Comparison of ENCODE assay signal across 11 mouse cellular contexts in the genomic region with DNA sequence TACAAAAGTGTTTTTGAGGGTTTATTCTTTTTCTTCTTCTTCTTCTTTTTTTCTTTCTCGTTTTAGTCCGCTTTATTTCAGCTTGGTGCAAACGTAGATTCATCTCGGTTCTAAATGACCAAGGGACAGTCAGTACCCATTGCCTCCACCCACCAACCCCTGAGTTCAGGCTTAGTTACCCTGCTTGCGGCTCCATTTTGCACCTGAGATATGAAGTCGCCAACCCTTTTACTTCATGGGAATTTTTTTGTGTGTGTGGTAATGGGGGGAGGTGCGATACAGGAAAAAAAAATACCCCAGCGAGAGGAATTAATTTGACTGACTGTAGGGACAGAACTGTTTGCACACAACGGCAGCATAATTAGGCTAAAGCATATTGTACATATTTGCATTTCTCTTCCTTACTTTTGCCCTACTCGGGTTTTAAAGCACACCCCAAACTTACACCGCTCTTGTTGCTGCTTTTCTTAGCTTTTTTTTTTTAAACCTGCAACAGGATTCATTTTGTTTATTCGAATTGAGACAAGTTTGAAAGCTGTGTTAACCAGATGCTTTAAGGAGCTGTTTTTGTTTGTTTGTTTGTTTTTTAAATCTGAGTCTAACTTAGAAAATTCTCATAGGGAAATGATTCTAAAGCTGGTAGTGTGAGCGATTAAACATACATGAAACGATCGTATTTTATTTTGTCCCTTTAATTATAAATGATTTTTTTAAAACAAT. TPM values are rescaled to one million over a fixed set of nuclear protein-coding genes. Genes with fewer than 3 reads are reported as not detected.
A peak's percentile ranks its signal among the peaks of the same experiment; 100 is the strongest.
DNase-seq lines count a peak whose midpoint lies in the region; ATAC-seq and TF ChIP-seq lines count a peak whose summit lies in the region.
"Had no signal": no experiment of that assay in that cellular context is flagged by ENCODE, and none has a peak within 500 bp of the region (broad histone marks: within the 10 kb centered on the region; RNA-seq: fewer than 3 reads in every experiment).

No protein-coding gene starts in this region.

- H3K9me3 ChIP-seq in heart, postnatal 0 days (replicated peaks; ENCODE audit: control insufficient read depth, low read length) = no peaks in the 10 kb centered on the region
- H3K9me3 ChIP-seq in limb, embryonic 13.5 days = no peaks in the 10 kb centered on the region
- H3K9me3 ChIP-seq: intestine, embryonic 15.5 days had no signal

- H3K36me3 ChIP-seq in heart, postnatal 0 days (replicated peaks; ENCODE audit: control insufficient read depth, insufficient read depth, low read length) = no peaks in the 10 kb centered on the region
- H3K36me3 ChIP-seq in limb, embryonic 13.5 days = no peaks in the 10 kb centered on the region
- H3K36me3 ChIP-seq in splenic B cell, adult 2 months (ENCODE audit: control insufficient read depth, insufficient read depth, low read length, poor library complexity, severe bottlenecking) = no peaks in the 10 kb centered on the region
- H3K36me3 ChIP-seq: intestine, embryonic 15.5 days had no signal

- peaks cover 93% of the 10 kb centered on the region for H3K27me3 ChIP-seq in heart, postnatal 0 days (ENCODE audit: control insufficient read depth, insufficient read depth, low read length)
- peaks cover 86% of the 10 kb centered on the region for H3K27me3 ChIP-seq in limb, embryonic 13.5 days
- peaks cover 7% of the 10 kb centered on the region; the same call in 1 of the 2 replicates for H3K27me3 ChIP-seq in splenic B cell, adult 2 months (ENCODE audit: control insufficient read depth, insufficient read depth, low read length, poor library complexity, severe bottlenecking)

- WGBS in heart, postnatal 0 days = 19% methylated on average over 15 of the region's 15 CpGs
- 4% methylated on average over 15 of the region's 15 CpGs for WGBS in limb, embryonic 13.5 days

- H3K4me1 ChIP-seq in heart, postnatal 0 days (ENCODE audit: control insufficient read depth, insufficient read depth) = 0 out of 2 replicates have a peak, but pooled peaks cover 5% of the 10 kb centered on the region
- H3K4me1 ChIP-seq in limb, embryonic 13.5 days = peaks cover 52% of the 10 kb centered on the region

- no peak for TF ChIP-seq EP300 in heart, postnatal 0 days (IDR thresholded peaks at IDR 0.05; ENCODE audit: low read depth)

- peak overlapping the region; percentile 40 for H3K4me2 ChIP-seq in heart, postnatal 0 days (ENCODE audit: low read depth, low read length)
- H3K4me2 ChIP-seq in limb, embryonic 13.5 days (replicated peaks) = peak overlapping the region; percentile 62
- H3K4me2 ChIP-seq: intestine, embryonic 15.5 days had no signal

- H3K9ac ChIP-seq in heart, postnatal 0 days (replicated peaks; ENCODE audit: low read depth, low read length) = no peak overlapping the region
- peak overlapping the region; percentile 67 for H3K9ac ChIP-seq in limb, embryonic 13.5 days
- H3K9ac ChIP-seq: intestine, embryonic 15.5 days had no signal

- no peak for TF ChIP-seq CTCF in heart, postnatal 0 days (IDR thresholded peaks at IDR 0.05; ENCODE audit: low read depth)

- no peak overlapping the region for H3K27ac ChIP-seq in heart, postnatal 0 days (ENCODE audit: low read depth)
- H3K27ac ChIP-seq in limb, embryonic 13.5 days = peak overlapping the region; percentile 48; the same call in 1 of the 2 replicates
- H3K27ac ChIP-seq: intestine, embryonic 15.5 days had no signal

- DNase-seq in kidney, adult 9 months = peak; percentile 14
- no peak for DNase-seq in kidney, postnatal 14 days
- no peak for DNase-seq in heart, postnatal 0 days (ENCODE audit: low spot score)
- peak; percentile 1 for DNase-seq in splenic B cell, adult 2 months (ENCODE audit: low read depth, low spot score)
- no peak for DNase-seq in spleen, postnatal 10 days (ENCODE audit: low spot score in 2 of 2)
- DNase-seq in B cell, adult 2 months = no peak
- DNase-seq: thymus, adult 18-20 months had no signal

- no peak for ATAC-seq in heart, postnatal 0 days (ENCODE audit: insufficient read depth, low read depth)
- no peak for ATAC-seq in limb, embryonic 13.5 days (ENCODE audit: low FRiP score, low read depth)
- ATAC-seq: intestine, embryonic 15.5 days had no signal

- H3K4me3 ChIP-seq in heart, postnatal 0 days (ENCODE audit: low read depth, low read length) = peak overlapping the region; percentile 14
- H3K4me3 ChIP-seq in limb, embryonic 13.5 days = peak overlapping the region; percentile 37
- H3K4me3 ChIP-seq: erythroblast, embryonic 14.5 days; intestine, embryonic 15.5 days had no signal

RNA-seq across cellular contexts. Expression of a gene that starts 5.1 kb away (rescaled TPM):
- total RNA-seq in heart, postnatal 0 days (2014; rRNA removed; ENCODE audit: low replicate concordance) = 13.1 and 18.6 TPM in 2 replicates
- 6.4 and 7.3 TPM in 2 replicates for polyA plus RNA-seq in heart, postnatal 0 days (2015; fragmentation: Nextera tagmentation; extraction: Ambion mirVana)
- 19.7 and 20.2 TPM in 2 replicates for polyA plus RNA-seq in limb, embryonic 13.5 days (2015; fragmentation: Nextera tagmentation; extraction: Ambion mirVana)
- total RNA-seq: liver, adult 2 months had no signal
- polyA plus RNA-seq: liver, adult 2 months had no signal

Comparison
In these comparisons a context has a peak if more than half of its experiments do, and no peak if none do; other contexts are left out.
1. DNase-seq: peak in kidney, adult 9 months (single experiment) and splenic B cell, adult 2 months (single experiment); none in kidney, postnatal 14 days (single experiment), heart, postnatal 0 days (single experiment), spleen, postnatal 10 days (0 of 2) and B cell, adult 2 months (0 of 2).